9 mouse cellular contexts compared by ENCODE assay signal in the genomic region with DNA sequence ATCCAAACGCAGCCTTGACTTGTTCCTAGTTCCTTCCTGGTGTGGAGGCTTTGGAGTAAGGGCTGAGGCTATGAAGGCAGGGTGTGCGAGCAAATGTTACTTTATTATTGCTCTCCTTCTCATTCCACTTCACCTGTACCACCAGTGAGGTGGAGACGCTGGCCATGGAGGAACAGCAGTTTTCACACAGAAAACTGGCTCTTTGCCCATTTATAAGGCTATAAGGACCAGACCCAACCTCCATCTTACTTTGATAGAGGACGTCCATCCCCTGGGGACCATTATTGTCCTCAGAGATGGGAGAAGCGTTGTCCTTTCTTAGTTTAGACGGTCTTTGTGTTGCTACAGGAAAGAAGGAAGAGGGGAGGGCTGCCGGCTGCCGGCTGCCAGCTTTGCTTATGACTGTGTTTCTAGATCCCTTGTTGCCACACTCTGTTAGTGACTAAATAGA.
A peak's percentile ranks its signal among the peaks of the same experiment; 100 is the strongest.
DNase-seq lines count a peak whose midpoint lies in the region; ATAC-seq and TF ChIP-seq lines count a peak whose summit lies in the region.
"Had no signal": no experiment of that assay in that cellular context is flagged by ENCODE, and none has a peak within 500 bp of the region (broad histone marks: within the 10 kb centered on the region; RNA-seq: fewer than 3 reads in every experiment).

No protein-coding gene starts in this region.

- H3K4me2 ChIP-seq in kidney, postnatal 0 days (ENCODE audit: low read length) = peak overlapping the region; percentile 47
- H3K4me2 ChIP-seq in embryonic facial prominence, embryonic 12.5 days (replicated peaks) = peak overlapping the region; percentile 23
- peak overlapping the region; percentile 25; the same call in 1 of the 2 replicates for H3K4me2 ChIP-seq in hindbrain, postnatal 0 days (ENCODE audit: low read depth, low read length)
- peak overlapping the region; percentile 17 for H3K4me2 ChIP-seq in neural tube, embryonic 15.5 days

- H3K9ac ChIP-seq in kidney, postnatal 0 days (ENCODE audit: low read depth, low read length) = no peak overlapping the region
- H3K9ac ChIP-seq in embryonic facial prominence, embryonic 12.5 days = no peak overlapping the region
- no peak overlapping the region; the same call in 1 of the 2 replicates for H3K9ac ChIP-seq in hindbrain, postnatal 0 days (replicated peaks; ENCODE audit: low read length)
- no peak overlapping the region for H3K9ac ChIP-seq in neural tube, embryonic 15.5 days (replicated peaks)

- no peak overlapping the region for H3K27ac ChIP-seq in kidney, postnatal 0 days
- no peak overlapping the region for H3K27ac ChIP-seq in embryonic facial prominence, embryonic 12.5 days
- no peak overlapping the region for H3K27ac ChIP-seq in hindbrain, postnatal 0 days
- H3K27ac ChIP-seq in neural tube, embryonic 15.5 days (replicated peaks) = no peak overlapping the region

- H3K36me3 ChIP-seq in kidney, postnatal 0 days (ENCODE audit: insufficient read depth, low read length) = no peaks in the 10 kb centered on the region
- H3K36me3 ChIP-seq in embryonic facial prominence, embryonic 12.5 days = no peaks in the 10 kb centered on the region
- no peaks in the 10 kb centered on the region for H3K36me3 ChIP-seq in hindbrain, postnatal 0 days (ENCODE audit: insufficient read depth, low read length)
- no peaks in the 10 kb centered on the region for H3K36me3 ChIP-seq in neural tube, embryonic 15.5 days

- ATAC-seq in kidney, postnatal 0 days (replicated peaks; ENCODE audit: low FRiP score, low read depth) = no peak
- ATAC-seq in embryonic facial prominence, embryonic 12.5 days (ENCODE audit: insufficient number of reproducible peaks, insufficient read depth, low FRiP score, low TSS enrichment) = no peak
- ATAC-seq in hindbrain, postnatal 0 days = no peak
- ATAC-seq in neural tube, embryonic 15.5 days (ENCODE audit: low FRiP score) = no peak
- no peak for ATAC-seq in cerebellum, adult (ENCODE audit: insufficient number of reproducible peaks, low FRiP score, low TSS enrichment)

- peak overlapping the region; percentile 20 for H3K4me3 ChIP-seq in kidney, postnatal 0 days (replicated peaks; ENCODE audit: low read depth, low read length)
- H3K4me3 ChIP-seq in embryonic facial prominence, embryonic 12.5 days = no peak overlapping the region
- H3K4me3 ChIP-seq in hindbrain, postnatal 0 days (ENCODE audit: low read length) = no peak overlapping the region
- H3K4me3 ChIP-seq in neural tube, embryonic 15.5 days (replicated peaks) = no peak overlapping the region
- H3K4me3 ChIP-seq: megakaryocyte, embryonic 14.5 days had no signal

- no peak for DNase-seq in kidney, postnatal 0 days (ENCODE audit: low spot score)
- no peak for DNase-seq in kidney, postnatal 14 days
- DNase-seq in hindbrain, postnatal 0 days (ENCODE audit: low spot score) = no peak
- DNase-seq in ovary, postnatal 10 days (ENCODE audit: low spot score) = no peak
- DNase-seq: cerebellum, adult 8-10 months had no signal

- H3K9me3 ChIP-seq in kidney, postnatal 0 days (replicated peaks; ENCODE audit: low read length) = no peaks in the 10 kb centered on the region
- H3K9me3 ChIP-seq in embryonic facial prominence, embryonic 12.5 days = no peaks in the 10 kb centered on the region
- H3K9me3 ChIP-seq in hindbrain, postnatal 0 days (ENCODE audit: low read length) = no peaks in the 10 kb centered on the region
- no peaks in the 10 kb centered on the region for H3K9me3 ChIP-seq in neural tube, embryonic 15.5 days (replicated peaks)
- H3K9me3 ChIP-seq: megakaryocyte, embryonic 14.5 days had no signal

- no peak for TF ChIP-seq CTCF in kidney, postnatal 0 days (IDR thresholded peaks at IDR 0.05; ENCODE audit: low read depth)
- no peak for TF ChIP-seq CTCF in hindbrain, postnatal 0 days (IDR thresholded peaks at IDR 0.05; ENCODE audit: low read depth)

- H3K4me1 ChIP-seq in kidney, postnatal 0 days (replicated peaks; ENCODE audit: insufficient read depth, low read length) = peaks cover 14% of the 10 kb centered on the region; the same call in 1 of the 2 replicates
- peaks cover 36% of the 10 kb centered on the region for H3K4me1 ChIP-seq in embryonic facial prominence, embryonic 12.5 days
- H3K4me1 ChIP-seq in hindbrain, postnatal 0 days (ENCODE audit: insufficient read depth, low read length) = peaks cover 3% of the 10 kb centered on the region; the same call in 1 of the 2 replicates
- H3K4me1 ChIP-seq in neural tube, embryonic 15.5 days = peaks cover 9% of the 10 kb centered on the region; the same call in 1 of the 2 replicates

- H3K27me3 ChIP-seq in kidney, postnatal 0 days (ENCODE audit: insufficient read depth, low read length) = no peaks in the 10 kb centered on the region
- no peaks in the 10 kb centered on the region; the same call in 1 of the 2 replicates for H3K27me3 ChIP-seq in embryonic facial prominence, embryonic 12.5 days
- peaks cover 19% of the 10 kb centered on the region for H3K27me3 ChIP-seq in hindbrain, postnatal 0 days (ENCODE audit: insufficient read depth, low read length)
- H3K27me3 ChIP-seq in neural tube, embryonic 15.5 days (replicated peaks) = peaks cover 47% of the 10 kb centered on the region

- WGBS in kidney, postnatal 0 days = 66% methylated on average over 8 of the region's 8 CpGs
- WGBS in embryonic facial prominence, embryonic 12.5 days = 69% methylated on average over 8 of the region's 8 CpGs
- 69% methylated on average over 8 of the region's 8 CpGs for WGBS in hindbrain, postnatal 0 days
- WGBS in neural tube, embryonic 15.5 days = 73% methylated on average over 8 of the region's 8 CpGs
